Mouse (Mus musculus) right cerebral cortex, adult 2 months (tissue): ENCODE measurements at regions not wholly inside any gene's neighbourhood (a gene's known extent, or its start where the extent isn't known, plus 50 kb on each side); places are given as distances from the start of the nearest gene placed in this dataset.

Experiments
- DNase-seq, 2 experiments: peaks; one replicate each; pipeline ENCODE4 v3.0.0; 2021 to 2022; ENCODE audit warnings: low spot score in 2 of 2

DNA sequence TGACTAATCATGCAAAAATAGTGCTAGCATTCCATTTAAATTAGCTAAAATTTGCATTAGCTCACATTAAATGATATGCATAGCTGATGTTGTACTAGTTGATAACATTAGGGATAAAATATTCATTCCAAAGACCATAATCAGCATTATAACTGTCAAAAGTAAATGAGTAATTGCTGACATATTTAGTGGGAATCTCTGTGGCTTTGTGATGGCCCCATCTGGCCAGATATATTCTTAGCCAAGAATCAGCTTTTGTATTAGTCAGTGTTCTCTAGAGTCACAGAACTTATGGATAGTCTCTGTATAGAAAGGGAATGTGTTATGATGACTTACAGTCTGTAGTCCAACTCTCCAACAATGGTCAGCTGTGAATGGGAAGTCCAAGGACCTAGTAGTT, 171.2 kb downstream of the Gria2 start:
- DNase-seq, result no peak

DNA sequence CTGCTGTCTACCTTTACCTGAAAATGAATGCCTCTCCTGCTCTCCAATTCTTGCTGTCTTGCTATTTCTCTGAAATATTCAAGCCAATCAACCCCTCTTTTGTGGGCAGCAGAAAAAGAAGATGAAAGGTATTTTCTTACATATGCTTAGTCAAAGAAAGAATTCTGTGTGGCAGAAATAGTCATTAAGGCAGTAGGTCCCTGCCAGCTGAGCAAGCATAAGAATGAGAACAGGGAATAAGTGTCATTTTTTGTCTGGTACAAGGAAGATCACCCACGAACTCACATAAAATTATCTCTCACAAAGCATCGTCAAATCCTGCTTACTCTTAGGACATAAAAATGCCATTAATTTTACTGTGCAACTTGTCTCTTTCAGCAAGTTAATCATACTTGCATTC, 192.2 kb downstream of the Gria2 start:
- no peak for DNase-seq

DNA sequence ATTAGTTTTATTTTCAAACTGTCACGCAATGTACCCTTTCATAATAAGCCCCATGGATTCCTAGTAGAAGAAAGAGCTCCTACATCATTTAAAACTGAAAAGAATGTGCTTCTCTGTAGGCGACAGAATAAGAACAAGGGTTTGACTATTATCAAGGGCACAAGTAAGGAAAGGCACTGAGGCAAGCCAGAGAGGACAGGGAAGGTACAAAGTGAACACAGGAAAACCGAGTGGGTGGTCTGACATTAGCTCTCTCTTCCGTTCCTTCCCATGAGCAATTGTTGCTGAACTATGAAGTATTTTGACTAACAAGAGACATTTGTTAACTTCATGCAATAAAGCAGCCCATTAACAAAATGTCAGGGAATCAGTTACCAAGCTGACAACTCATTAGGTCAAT, 194.2 kb downstream of the Gria2 start:
- DNase-seq, result no peak

DNA sequence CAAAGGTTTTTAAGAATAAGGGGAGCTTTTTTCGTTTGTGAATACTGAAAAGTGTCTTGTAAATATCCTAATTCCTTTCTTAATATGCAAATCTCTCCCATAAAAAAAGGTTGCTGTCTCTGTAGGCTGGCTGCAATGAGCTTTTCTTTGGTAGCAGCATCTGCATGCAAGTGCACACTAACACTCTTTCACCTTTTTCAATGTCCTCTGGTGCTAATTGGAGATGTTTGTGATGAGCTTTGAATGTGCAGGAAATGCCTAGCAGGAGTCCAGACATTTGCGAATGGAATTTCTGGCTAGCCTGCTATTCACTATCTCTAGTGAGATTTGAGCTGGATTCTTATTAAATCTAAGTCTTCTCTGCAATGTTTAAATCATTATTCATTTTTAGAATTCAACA, 194.8 kb downstream of the Gria2 start:
- DNase-seq, result peak in 1 of 2 experiments; percentile 10

DNA sequence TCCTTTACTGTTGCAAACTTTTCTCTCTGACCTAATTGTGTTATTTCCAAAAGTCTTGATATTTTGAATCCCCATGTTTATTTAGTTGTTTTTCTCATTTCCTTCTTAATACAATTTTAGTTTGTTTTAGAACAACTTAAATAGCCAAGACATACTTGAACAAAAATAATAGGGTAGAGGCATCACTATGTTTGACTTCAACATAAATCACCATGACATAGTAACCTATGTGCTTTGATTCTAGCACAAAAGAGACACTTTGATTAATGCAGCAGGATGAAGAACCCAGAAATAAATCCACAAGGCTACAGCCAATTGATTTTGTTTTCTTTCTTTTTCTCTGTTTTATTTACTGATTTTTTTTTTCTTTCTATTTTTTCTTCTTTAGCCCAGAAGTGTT, 205.1 kb downstream of the Gria2 start:
- DNase-seq, result no peak

DNA sequence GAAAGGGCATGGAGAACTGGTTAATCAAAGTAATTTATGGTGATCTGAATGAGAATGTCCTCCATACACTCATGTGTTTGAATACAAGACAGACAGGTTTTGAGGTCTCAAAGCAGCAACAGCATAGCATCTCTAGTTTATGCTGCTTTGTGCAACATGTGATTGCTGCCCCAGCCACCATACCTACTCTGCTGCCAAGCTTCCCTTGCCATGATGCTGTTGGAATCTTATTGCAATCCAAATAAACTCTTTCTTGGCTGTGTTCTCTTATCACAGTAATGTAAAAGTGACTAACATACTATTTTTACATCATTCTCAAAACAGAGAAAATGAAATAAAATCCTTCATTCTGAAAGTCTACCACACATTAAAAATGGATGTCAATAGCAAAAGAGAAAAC, 235.1 kb downstream of the Gria2 start:
- no peak for DNase-seq

DNA sequence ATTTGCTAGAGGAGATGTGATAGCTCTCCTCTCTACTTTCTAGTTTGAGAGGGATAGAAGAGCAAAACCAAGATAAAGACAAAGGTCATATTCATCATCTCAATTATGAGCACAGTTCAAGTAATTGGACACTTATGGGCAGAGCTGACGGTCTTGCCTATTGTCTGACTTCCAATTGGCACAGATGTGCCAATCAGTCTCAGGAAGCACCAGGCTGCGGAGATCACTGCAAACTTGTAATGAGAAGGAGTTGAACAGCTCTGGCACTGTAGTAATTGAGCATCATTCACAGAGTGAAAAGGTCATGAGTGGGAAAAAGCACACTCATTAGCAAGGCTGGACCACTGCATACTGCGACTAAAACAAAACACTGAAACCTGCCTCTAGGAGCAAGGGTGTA, 236.4 kb downstream of the Gria2 start:
- no peak for DNase-seq

DNA sequence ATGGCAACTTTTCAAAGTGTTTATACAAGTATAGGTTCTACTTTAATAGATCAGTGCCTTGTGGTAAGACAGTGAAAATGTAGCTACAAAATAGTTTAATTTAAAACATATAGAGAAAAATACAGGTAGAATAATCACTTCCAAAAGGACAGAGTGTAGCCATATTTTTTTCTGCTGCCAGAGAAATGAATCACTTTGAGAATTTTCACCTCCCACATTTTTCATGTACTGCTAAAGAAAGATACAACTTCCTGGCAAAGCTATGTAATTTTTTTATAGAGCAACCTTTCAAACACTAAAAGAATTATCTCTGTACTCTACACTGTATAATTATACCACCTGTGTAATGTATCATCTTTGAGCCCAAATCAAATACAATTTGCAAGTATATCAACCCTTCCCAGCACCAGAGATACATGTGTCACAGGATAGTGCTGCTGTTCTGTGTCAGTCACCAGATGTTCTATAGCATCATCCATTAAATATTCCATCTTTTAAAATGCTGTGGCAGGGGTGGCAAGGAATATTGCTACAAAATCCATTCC, 256.4 kb downstream of the Gria2 start:
- DNase-seq, result no peak

DNA sequence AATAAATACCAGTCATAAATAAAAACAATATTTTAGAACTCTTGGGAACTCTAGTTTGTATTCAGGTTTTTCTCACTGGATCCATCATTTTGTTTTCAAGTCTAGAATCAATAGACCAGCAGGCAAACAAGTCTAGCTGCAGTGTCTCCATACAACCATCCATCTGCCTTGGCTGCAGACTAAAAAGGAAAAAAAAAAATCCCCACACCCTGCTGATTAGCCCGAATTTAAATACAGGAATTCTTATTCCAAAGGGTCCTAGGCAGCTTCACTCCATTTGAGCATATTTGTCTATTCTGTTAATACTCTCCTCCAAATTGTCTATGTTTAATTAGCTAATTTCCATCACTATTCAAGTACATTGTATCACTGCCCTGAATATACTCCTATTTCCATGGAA, 258.9 kb downstream of the Gria2 start:
- no peak for DNase-seq

DNA sequence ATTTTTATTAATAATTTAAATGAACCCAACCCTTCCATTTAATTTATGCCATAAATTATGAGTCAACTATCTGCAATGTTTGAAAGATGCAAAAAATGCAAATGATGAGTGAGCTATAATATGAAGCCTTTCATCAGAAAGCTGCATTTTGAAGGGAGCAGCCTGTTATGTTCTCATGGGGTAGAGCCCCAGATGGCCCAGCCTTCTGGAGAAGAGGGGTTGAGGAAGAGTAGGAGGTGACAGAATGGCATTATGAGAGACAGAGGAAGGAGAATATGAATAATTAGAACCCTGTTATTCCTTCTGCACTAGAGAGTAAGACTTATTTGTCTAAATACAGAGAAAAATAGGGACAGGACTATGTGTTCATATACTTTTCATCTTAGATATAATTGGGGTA, 261.3 kb downstream of the Gria2 start:
- peak; percentile 66 to 74 for DNase-seq

DNA sequence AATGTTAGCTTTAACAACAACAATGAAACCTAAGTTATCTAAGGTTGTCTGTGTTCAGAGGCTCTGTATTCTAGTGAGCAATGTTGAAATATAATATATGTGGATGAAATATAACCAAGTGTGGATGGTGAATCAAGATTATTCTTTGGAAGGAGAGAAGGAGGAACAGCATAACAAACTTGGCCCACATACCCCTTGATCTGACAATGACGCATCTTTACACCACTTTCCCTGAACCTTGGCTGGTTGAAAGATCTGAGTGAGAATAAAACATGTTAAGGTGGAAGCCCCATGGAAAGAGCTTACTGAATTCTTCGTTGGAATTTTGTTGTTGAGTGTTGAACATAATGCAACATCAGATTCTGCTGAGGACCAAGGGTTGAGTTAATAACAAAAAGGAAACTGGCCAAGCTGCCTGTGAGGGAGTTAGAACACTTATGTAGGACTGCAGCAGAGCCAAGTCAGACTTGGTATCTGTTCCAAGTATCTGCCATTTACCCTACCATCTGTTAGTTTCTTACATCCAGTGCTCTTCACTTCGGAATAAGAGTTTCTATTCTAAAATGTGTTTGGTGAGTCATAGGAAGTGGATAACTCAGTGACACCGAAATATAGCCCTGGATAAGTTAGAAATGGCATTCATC, 268.8 kb downstream of the Gria2 start:
- DNase-seq, result peak; percentile 56 to 66

DNA sequence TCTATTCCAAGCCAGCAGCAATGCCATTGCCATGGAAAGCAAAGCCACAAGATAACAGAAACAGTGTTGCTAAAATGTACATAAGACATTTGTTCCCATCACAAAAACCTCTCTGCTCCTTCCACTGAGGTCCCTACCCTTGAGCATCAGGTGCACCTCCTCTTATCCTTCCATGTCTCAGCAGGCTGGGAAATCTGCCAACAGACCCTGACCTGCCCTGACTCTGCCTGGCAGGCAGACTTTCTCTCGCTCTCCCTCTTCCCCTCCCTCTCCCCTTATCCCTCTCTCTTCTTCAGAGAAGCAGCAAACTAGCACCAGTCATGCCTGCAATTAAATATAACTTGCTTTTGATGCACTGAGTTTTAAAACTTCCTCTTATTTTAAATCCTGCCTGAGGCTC, 288.6 kb downstream of the Gria2 start:
- DNase-seq, result no peak

DNA sequence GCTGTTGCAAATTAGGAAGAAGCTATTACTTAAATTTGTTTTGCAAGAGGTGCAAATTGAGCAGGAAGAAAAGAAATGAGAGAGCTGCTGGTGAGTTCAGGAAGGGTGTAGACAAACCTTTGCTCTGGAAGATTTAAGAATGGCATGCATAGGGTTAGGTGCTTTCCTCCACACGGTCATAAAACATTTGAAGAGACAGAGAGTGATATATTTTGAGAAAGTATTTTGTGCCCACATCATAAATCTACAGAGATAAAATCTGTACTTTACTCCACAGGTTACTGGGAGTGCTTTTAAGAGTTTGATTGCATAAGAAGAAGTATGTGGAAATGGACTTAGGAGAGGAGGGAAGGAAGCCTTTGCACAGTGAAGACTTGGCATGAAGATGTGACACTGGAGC, 293.4 kb downstream of the Gria2 start:
- DNase-seq, result no peak

DNA sequence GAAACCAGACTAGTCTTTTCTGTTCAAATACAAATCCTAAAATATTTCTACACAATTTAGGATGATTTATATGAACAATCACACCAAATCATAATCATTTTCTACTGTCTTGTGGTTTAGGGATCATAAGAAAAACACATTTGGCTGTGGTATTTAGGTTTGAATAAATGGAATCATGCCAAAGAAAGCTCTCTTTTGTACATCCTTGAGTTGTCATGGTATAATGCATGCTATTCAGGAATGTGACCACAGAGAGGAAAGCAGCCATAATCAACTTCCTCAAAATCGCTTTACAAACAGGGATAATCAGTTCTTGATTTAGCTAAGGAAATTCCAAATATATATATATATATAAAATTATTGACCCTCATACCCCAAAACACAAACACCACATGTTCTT, 295.9 kb downstream of the Gria2 start:
- no peak for DNase-seq

DNA sequence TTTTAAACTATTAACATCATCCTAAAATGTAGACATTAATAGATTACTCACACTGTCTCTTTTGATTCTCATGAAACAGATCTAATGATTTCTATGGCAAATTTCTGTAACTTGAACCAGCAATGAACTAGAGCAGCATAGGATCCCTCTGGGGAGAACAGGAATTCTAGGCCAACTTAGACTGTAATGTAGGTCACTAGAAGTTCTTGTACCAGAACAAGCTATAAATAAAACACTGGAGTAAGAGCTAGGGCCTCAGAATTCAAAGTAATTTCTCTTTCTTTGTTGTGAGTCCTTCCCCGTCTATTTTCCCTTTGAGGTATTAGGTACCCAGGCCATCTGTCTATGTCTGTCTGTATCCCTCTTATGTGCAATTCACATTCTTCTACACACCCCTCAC, 301.5 kb downstream of the Gria2 start:
- no peak for DNase-seq

DNA sequence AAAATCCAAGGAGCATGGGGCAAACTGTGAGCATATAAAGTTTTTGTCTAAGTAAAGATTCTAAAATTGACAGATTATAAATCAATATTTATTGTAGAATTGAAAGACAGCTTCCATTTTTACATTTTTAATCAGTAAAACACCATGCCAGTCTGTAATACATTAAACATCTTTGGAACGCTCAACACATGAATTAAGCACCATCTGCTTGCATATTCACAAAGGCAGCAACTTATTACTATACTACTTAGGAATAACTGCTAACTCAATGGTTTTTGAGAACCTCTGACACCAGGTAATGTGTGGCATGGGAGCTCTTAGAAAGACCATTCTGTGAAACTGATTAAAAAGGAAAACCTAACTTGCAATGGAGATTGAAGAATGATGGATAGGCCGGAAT, 306.1 kb downstream of the Gria2 start:
- DNase-seq, result no peak

DNA sequence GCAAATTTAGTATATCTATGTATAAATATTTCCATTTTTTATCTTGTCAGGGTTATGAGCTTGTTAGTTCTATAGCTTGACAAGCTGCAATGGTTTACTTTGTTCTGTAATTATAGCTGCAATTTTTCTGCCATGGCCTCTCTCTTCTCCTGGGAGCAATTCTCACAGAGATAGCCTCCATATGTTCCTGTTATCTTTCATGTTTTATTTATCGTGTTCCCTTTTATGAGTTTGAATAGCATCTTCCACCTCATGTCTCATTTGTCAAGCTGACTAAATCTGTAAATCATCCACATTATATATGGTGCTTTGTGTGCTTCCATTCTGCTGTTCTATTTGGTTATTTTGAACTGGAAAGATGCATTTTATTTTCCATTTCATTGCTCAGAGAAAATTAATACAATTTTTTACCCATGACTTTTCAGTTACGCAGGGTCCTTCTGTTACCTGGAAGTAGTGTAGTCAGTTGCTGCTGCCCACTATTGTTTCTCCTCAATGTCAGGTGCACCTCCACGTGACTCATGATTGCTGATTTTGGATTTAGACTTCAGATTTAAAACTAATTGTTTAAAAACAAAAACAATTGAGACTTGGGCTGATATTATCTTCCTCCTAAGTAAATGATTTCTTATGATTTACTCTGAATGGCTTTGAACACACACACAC, 318.3 kb downstream of the Gria2 start:
- DNase-seq, result no peak

DNA sequence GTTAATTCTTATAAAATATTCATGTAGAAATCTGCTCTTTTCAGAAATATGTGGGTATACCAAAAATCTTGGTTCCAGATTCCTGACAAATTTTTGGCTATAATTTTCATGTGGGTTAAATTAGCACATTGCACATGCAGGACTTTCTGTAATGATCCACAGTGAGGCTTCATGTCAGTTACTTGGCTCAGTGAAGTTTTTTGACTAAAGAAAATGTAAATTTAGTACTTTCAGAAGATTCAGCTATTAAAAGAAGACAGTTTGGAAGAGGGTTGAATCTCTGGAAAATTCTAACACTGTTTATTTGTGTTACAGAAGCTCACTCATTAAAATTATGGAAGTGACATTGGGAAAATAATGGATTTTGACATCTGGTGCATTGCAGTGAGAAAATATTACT, 324.0 kb downstream of the Gria2 start:
- DNase-seq, result no peak

DNA sequence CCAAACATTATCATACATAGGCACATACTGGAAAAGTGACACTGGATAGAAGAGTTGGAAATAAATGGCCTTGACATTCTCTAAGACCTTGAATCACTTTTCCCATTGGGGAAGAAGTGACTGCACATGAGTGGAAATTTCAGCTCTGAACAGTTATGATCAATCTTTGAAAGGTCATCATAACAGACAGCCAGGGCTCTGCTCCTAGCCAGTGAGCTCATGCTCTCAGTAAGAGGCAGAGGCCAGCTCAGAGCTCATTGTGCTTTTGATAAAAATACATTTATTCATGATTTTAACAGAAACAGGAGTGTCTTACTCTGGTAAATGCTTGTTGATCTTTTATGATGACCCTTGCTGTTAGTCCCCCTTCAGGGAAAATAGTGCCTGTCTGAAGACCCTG, 328.9 kb downstream of the Gria2 start:
- DNase-seq, result no peak
